Mouse (Mus musculus): ENCODE results near the gene Slc22a16. TPM values are rescaled to one million over a fixed set of nuclear protein-coding genes. Genes with fewer than 3 reads are reported as not detected.

The Slc22a16 gene
- polyA plus RNA-seq, 1 experiment = not detected

DNA sequence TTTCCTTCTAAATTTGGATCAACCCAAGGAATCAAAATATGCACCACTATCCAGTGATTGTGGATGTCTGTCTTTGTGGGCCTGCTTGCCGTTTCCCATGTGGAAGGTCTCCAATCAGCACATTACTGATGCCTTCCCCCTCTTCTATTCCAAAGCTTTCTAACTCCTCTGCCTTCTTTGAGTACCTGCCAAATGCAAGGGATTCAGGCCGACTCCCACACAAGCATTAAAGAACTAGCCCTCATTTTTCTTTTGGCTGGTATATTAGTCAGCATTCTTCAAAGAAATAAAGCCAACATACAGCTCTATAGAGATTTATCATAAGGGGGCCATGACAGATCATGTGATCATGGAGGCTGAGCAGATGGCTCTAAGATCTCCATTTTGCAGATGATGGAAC lies 81.5 kb downstream of the Slc22a16 start:
- Histone ChIP-seq H3K4me3 (replicated peaks; ENCODE audit: insufficient read depth, low read depth, low read length) (no peak overlapping the region), H3K27ac (ENCODE audit: insufficient read depth, low read length) (no peak overlapping the region), H3K4me1 (ENCODE audit: control insufficient read depth, insufficient read depth, low read length) (no peaks in the 10 kb centered on the region), H3K27me3 (ENCODE audit: control insufficient read depth, insufficient read depth, low read length) (no peaks in the 10 kb centered on the region)
- no peak for TF ChIP-seq POLR2A (IDR thresholded peaks at IDR 0.05; ENCODE audit: borderline replicate concordance, insufficient read depth, low read length)
- TF ChIP-seq CTCF (IDR thresholded peaks at IDR 0.05; ENCODE audit: borderline replicate concordance, insufficient read depth, low read depth, low read length) = no peak
- DNase-seq = no peak
- WGBS = 36% methylated on average over 2 of the region's 2 CpGs

Other genes with a start within 250 kb of the Slc22a16 start
- 44.7 and 45.9 TPM in 2 replicates for gene Cdk19, start 230.8 kb upstream of the Slc22a16 start, polyA plus RNA-seq (2012; rRNA removed)
- 22.6 and 25.1 TPM in 2 replicates for gene Ddo, start 59.7 kb downstream of the Slc22a16 start, polyA plus RNA-seq (2012; rRNA removed)
- 0.62 and 0.76 TPM in 2 replicates for gene Mettl24, start 112.9 kb downstream of the Slc22a16 start, polyA plus RNA-seq (2012; rRNA removed)

All from cerebellum, adult 2 months (tissue).